Comparison of ENCODE assay signal across 10 mouse cellular contexts in the genomic region with DNA sequence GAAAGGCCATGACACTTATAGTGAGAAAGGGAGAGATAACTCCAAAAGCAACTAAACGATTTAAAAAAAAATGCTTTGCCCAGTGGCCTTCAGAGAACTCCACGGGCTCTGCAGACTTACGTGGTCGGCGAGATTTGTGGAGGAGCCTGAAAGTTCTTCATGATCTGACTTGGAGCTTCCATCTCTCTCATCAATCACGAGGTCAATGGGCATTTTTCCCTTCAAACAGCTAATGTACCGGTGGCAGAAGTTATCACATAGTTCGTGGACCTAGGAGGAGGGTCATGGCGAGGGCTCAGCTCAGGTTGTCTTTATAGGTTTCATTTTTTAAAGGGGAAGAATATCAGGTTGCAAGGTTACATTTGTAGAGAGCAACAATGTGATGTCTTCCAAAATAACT. TPM values are rescaled to one million over a fixed set of nuclear protein-coding genes. Genes with fewer than 3 reads are reported as not detected.
DNase-seq lines count a peak whose midpoint lies in the region; ATAC-seq lines count a peak whose summit lies in the region.
"Had no signal": no experiment of that assay in that cellular context is flagged by ENCODE, and none has a peak within 500 bp of the region (broad histone marks: within the 10 kb centered on the region; RNA-seq: fewer than 3 reads in every experiment).

No protein-coding gene starts in this region.

- H3K4me1 ChIP-seq in heart, embryonic 13.5 days, result peaks cover 70% of the 10 kb centered on the region
- peaks cover 76% of the 10 kb centered on the region for H3K4me1 ChIP-seq in hindbrain, embryonic 10.5 days (replicated peaks)
- peaks cover 69% of the 10 kb centered on the region for H3K4me1 ChIP-seq in midbrain, embryonic 12.5 days

- peak overlapping the region; percentile 100 for H3K9ac ChIP-seq in heart, embryonic 13.5 days
- H3K9ac ChIP-seq in midbrain, embryonic 12.5 days (replicated peaks), result peak overlapping the region; percentile 39

- no peaks in the 10 kb centered on the region for H3K9me3 ChIP-seq in heart, embryonic 13.5 days
- no peaks in the 10 kb centered on the region for H3K9me3 ChIP-seq in hindbrain, embryonic 10.5 days
- H3K9me3 ChIP-seq in midbrain, embryonic 12.5 days, result no peaks in the 10 kb centered on the region

- H3K27me3 ChIP-seq in heart, embryonic 13.5 days (replicated peaks), result no peaks in the 10 kb centered on the region
- H3K27me3 ChIP-seq in hindbrain, embryonic 10.5 days (ENCODE audit: insufficient read depth, poor library complexity, severe bottlenecking), result peaks cover 21% of the 10 kb centered on the region
- H3K27me3 ChIP-seq in midbrain, embryonic 12.5 days, result peaks cover 21% of the 10 kb centered on the region

- ATAC-seq in heart, embryonic 13.5 days (ENCODE audit: extremely low read depth, insufficient number of reproducible peaks, low FRiP score, low TSS enrichment), result no peak
- ATAC-seq in midbrain, embryonic 12.5 days (ENCODE audit: low FRiP score, low read depth), result no peak

- H3K27ac ChIP-seq in heart, embryonic 13.5 days (replicated peaks), result peak overlapping the region; percentile 54
- peak overlapping the region; percentile 35; the same call in 1 of the 2 replicates for H3K27ac ChIP-seq in hindbrain, embryonic 10.5 days
- H3K27ac ChIP-seq in midbrain, embryonic 12.5 days (replicated peaks), result 0 out of 2 replicates have a peak overlapping the region, but pooled peaks have one; percentile 20

- H3K4me3 ChIP-seq in heart, embryonic 13.5 days, result peak overlapping the region; percentile 92
- H3K4me3 ChIP-seq in hindbrain, embryonic 10.5 days, result peak overlapping the region; percentile 90
- H3K4me3 ChIP-seq in midbrain, embryonic 12.5 days, result peak overlapping the region; percentile 63

- WGBS in heart, embryonic 13.5 days, result 57% methylated on average over 9 of the region's 9 CpGs
- 55% methylated on average over 9 of the region's 9 CpGs for WGBS in hindbrain, embryonic 10.5 days
- WGBS in midbrain, embryonic 12.5 days, result 63% methylated on average over 9 of the region's 9 CpGs

- H3K36me3 ChIP-seq in heart, embryonic 13.5 days, result peaks cover 41% of the 10 kb centered on the region
- peaks cover 53% of the 10 kb centered on the region for H3K36me3 ChIP-seq in hindbrain, embryonic 10.5 days
- H3K36me3 ChIP-seq in midbrain, embryonic 12.5 days, result no peaks in the 10 kb centered on the region

- peak overlapping the region; percentile 90 for H3K4me2 ChIP-seq in heart, embryonic 13.5 days
- H3K4me2 ChIP-seq in midbrain, embryonic 12.5 days (replicated peaks), result peak overlapping the region; percentile 81

- DNase-seq in heart, adult 8-10 months (ENCODE audit: low spot score), result no peak
- peak; percentile 29 for DNase-seq in NIH3T3 (ENCODE audit: low read depth)
- DNase-seq in hindbrain, embryonic 10.5 days (ENCODE audit: low spot score), result no peak
- DNase-seq in adrenal gland, adult (ENCODE audit: inconsistent age in 2 of 2, low spot score in 1 of 2), result no peak
- DNase-seq in thymus, postnatal 4 days, result no peak
- no peak for DNase-seq in cerebellum, adult 18-20 months
- DNase-seq: embryo, embryonic 11 days; lung, postnatal 10 days had no signal

RNA-seq across cellular contexts. Expression of gene Meis2, which starts 7.1 kb away (rescaled TPM):
- 30.1 and 32.0 TPM in 2 replicates for polyA plus RNA-seq in heart, embryonic 13.5 days (2015; fragmentation: Nextera tagmentation; extraction: Ambion mirVana)
- 10 to 100 TPM; 24.2 to 31.6 (median 28.8) TPM for total RNA-seq in heart, adult 8-10 months (2022)
- polyA plus RNA-seq in hindbrain, embryonic 10.5 days (2016; fragmentation: Nextera tagmentation; extraction: Ambion mirVana), result 61.3 and 91.1 TPM in 2 replicates
- polyA plus RNA-seq in midbrain, embryonic 12.5 days (2016; fragmentation: Nextera tagmentation; extraction: Ambion mirVana), result 76.1 and 92.1 TPM in 2 replicates
